Mouse (Mus musculus): ENCODE results near the gene Rps19.

DNA sequence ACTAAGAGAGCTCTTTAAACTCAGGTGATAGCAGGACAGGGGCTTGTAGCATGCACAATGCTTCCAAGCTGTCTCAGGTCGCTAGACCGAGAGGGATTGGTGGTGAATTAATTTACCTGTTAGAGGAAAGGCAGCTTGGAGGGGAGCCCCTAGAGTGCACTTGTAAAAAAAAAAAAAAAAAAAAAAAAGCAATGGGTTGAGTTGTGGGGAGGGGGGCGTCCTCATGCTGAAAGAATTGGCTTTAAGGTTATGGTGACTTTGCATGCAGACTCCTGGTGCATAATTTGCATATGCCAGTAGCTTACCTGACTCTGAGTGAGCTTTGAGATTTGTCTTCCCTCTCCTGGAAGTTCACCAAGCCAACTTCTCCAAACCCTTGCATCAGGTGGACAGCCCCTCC lies 43.8 kb upstream of the Rps19 start:
- TF ChIP-seq CTCF (IDR thresholded peaks at IDR 0.05; ENCODE audit: extremely low read depth, insufficient read depth, insufficient read length, insufficient replicate concordance) (no peak), POLR2A (IDR thresholded peaks at IDR 0.05; ENCODE audit: low read depth, low read length) (no peak)
